Mouse (Mus musculus) olfactory bulb, adult 2 months (tissue): ENCODE measurements around the gene Fkbp6. TPM values are rescaled to one million over a fixed set of nuclear protein-coding genes. Genes with fewer than 3 reads are reported as not detected.

ENCODE experiments used
- H3K27ac ChIP-seq: fragments of 200-500 bp; 2 replicates; pipeline ENCODE4 v1.5.1; 2012; ENCODE audit warnings: low read depth, low read length; ENCODE audit not compliant: insufficient read depth
- H3K4me1 ChIP-seq: fragments of 200-500 bp; 2 replicates; pipeline ENCODE4 v1.6.1; 2012; ENCODE audit warnings: low read length; ENCODE audit not compliant: control insufficient read depth, insufficient read depth
- H3K4me3 ChIP-seq: fragments of 200-500 bp; 2 replicates; pipeline ENCODE4 v1.5.1; 2012; ENCODE audit warnings: mild to moderate bottlenecking, low read depth, low read length, moderate library complexity; ENCODE audit not compliant: insufficient read depth
- CTCF ChIP-seq: fragments of 200-500 bp; IDR thresholded peaks from 2 replicates; pipeline ENCODE4 v1.5.1; 2012; ENCODE audit warnings: low read depth, mild to moderate bottlenecking, low read length, moderate library complexity; ENCODE audit not compliant: insufficient read depth
- POLR2A ChIP-seq: fragments of 200-500 bp; IDR thresholded peaks from 2 replicates; pipeline ENCODE4 v1.6.1; 2012; ENCODE audit warnings: mild to moderate bottlenecking, low read depth, low read length, moderate library complexity; ENCODE audit not compliant: insufficient read depth
- WGBS: fragments of 180-500 bp; shearing (Covaris S2); methylation state at CpG from one replicate; pipeline ENCODE4 v1.1.7; 2018; 5-methylcytosine and 5-hydroxymethylcytosine counted together
- polyA plus RNA-seq: library from polyadenylated mRNA; stranded (reverse); fragments of >200 nt; gene quantifications from 2 replicates; pipeline ENCODE4 v1.2.4, GENCODE M21; 2012; ENCODE audit warnings: low replicate concordance; ENCODE audit not compliant: missing spikeins, insufficient read depth, insufficient read length

Gene Fkbp6
- polyA plus RNA-seq, 1 experiment: not detected

DNA sequence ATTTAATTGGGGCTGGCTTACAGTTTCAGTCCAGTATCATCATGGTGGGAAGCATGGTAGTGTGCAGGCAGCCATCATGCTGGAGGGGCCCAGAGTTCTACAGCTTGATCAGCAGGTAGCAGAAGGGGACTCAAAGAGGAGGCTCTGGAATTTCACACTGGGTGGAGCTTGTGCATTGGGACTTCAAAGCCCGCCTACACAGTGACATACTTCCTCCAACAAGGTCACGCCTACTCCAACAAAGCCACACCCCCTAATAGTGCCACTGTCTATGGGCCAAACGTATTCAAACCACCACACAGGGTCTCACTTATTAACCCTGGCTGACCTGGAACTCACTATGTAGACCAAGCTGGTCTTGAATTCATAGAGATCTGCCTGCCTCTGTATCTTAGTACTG is 93.7 kb downstream of the Fkbp6 start:
- Histone ChIP-seq H3K27ac (no peak overlapping the region), H3K4me3 (no peak overlapping the region), H3K4me1 (peaks cover 13% of the 10 kb centered on the region)
- no peak for TF ChIP-seq CTCF
- TF ChIP-seq POLR2A: no peak
- 96% methylated on average over 3 of the region's 3 CpGs for WGBS

DNA sequence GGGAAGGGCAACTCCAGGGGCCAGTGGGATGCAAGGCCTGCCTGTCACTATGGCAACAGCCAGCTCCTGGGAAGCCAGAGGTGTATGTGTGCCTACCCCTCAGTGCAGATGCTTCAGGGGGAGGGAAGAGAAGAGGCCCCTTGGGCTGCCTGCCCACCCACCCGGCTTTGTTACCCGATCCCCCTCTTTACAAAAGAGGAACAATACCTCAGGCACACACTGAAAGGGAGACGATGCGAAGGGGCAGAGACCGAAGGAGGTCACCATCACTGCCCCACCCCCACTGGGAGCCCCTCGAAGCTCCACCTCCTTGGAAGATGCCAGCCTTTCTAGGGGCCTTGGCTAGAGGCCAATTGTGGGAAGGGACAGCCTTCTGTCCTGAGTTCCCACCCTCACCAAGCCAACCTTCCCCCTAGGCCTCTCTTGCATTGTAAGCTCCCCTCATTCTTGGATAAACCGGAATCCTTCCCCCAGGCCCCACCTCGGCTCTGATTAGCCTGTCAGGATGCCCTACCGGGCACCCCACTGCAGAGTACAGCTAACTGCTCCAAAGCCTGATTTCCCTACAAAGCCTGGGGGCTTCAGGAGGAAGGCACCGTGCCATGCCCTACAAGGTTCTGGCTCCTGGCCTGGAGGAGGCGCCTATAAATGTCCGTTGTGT is 96.0 kb downstream of the Fkbp6 start:
- TF ChIP-seq POLR2A: no peak
- no peak for TF ChIP-seq CTCF
- WGBS: 29% methylated on average over 12 of the region's 12 CpGs
- Histone ChIP-seq H3K4me3 (no peak overlapping the region), H3K4me1 (peaks cover 27% of the 10 kb centered on the region), H3K27ac (no peak overlapping the region)

DNA sequence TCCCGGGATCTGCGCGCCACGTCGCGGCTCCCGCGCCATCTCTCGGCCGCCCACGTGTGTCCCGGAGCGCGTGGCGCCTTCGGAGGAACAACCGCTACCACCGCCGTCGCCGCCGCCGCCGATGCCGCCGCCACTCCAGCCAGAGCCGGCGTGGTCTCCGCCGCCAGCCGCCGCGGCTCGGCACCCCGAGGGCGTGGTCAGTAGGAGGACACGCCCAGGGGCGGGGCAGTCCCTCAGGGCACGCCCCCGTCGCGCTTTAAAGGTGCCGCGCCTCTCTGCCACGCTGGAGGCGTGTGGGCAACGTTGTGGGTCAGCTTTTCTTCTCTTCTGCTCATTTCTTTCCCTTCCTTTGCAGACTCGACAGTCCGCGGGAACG is 98.8 kb downstream of the Fkbp6 start, which contains the start of gene Fzd9:
Fzd9 (minus strand) TSS at position 152 of the 376 bp plus-strand sequence.
- TF ChIP-seq POLR2A: no peak; the same call in 1 of the 2 replicates
- TF ChIP-seq CTCF: no peak
- under 1% methylated on average over 51 of the region's 51 CpGs for WGBS
- H3K4me1 ChIP-seq: peaks cover 24% of the 10 kb centered on the region
- no peak within 1 kb of the TSS for H3K27ac ChIP-seq
- peak within 1 kb of the TSS; percentile 55 for H3K4me3 ChIP-seq

DNA sequence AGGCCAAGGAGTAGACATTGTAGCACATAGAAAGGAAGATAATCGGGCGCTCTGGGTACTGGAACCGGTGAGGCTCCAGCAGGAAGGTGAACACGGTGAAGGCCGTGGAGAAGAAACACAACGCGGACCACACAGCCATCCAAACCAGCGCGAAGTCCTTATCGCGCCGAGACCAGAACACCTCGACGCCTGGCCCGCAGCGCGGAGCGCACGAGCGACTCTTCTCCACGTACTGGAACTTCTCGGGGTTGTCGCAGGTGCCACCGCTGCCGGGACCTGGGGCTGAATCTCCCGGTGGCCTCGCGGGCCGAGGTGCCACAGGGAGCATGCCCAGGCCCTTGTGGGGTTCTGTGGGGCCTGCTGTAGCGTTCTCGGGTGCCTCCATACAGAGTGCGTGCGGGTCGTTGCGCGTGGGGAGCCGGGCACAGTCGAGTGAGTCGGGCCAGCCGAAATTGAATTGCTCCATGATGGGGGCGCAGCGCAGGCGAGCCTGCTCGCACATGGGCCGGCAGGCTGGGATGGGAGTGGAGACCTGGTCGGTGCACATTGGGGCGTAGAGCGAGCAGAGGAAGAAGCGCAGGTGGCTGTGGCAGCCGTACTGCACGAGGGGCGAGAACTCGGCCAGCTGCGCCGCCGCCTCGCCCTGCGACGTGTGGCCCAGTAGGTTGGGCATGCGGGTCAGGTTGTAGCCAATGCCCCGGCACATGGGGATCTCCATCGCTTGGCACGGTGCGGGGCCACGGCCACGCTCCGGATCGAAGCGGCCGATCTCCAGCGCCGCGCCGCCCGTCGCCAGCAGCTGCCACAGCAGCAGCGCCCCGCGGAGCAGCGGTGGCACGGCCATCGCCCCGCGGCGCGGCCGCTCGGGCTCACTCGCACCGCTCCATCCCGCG is 99.4 kb downstream of the Fkbp6 start:
- Histone ChIP-seq H3K27ac (no peak overlapping the region), H3K4me1 (peaks cover 24% of the 10 kb centered on the region), H3K4me3 (peak overlapping the region; percentile 55)
- TF ChIP-seq CTCF (no peak), POLR2A (no peak)
- WGBS: 6% methylated on average over 92 of the region's 92 CpGs

DNA sequence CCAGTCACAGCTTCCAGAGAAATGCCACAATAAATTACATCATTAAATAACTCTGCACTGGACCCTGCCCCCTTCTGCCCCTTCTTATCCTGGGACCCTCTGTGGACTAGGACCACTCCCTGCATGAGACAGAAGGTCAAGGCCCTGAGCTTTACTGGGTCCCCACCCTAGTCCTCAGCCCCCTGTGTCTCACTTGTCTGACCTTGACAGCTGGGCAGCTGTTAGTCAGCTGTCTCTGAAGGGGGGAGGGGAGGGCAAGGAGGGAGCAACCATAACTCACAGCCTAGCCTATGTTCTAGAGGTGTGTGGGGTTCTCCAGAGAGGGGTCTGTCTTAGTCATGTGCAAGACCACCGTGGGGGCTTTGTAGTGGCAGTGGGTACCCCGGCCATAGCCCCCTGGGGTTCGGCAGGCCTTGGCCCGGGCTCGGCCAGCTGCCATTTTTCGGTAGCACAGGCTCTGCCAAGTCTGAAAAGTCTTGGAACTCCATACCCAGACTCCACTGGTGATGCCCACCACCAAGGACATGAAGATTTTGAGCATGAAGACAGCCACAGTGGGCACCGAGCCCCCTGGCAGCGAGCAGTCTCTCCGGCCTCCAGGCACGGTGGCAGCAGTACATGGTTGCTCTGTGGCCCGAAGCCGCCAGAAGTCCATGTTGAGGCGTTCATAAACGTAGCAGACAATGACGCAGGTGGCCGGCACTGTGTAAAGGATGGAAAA is 100.7 kb downstream of the Fkbp6 start:
- no peak for TF ChIP-seq POLR2A
- no peak for TF ChIP-seq CTCF
- Histone ChIP-seq H3K4me3 (no peak overlapping the region), H3K4me1 (peaks cover 23% of the 10 kb centered on the region), H3K27ac (no peak overlapping the region)
- WGBS: 75% methylated on average over 16 of the region's 16 CpGs

DNA sequence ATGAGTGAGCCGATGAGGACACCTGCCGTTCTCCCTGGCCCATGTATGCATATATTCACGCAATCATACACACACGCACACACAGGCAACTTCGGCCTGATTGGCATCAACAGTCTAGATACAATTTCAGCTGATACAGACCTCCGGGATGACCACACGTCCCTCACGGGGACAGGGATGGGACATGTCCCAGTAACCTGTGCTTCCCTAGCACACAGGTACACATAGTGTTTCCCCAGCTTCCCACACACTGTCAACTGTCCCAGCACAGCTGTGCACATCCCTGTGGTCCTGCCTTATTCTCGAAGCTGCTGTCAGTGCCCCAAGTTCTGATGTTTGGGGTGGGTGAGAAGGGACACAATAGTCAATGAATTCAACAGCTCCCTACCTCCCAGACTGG is 102.5 kb downstream of the Fkbp6 start:
- H3K4me3 ChIP-seq: no peak overlapping the region
- 71% methylated on average over 9 of the region's 9 CpGs for WGBS

DNA sequence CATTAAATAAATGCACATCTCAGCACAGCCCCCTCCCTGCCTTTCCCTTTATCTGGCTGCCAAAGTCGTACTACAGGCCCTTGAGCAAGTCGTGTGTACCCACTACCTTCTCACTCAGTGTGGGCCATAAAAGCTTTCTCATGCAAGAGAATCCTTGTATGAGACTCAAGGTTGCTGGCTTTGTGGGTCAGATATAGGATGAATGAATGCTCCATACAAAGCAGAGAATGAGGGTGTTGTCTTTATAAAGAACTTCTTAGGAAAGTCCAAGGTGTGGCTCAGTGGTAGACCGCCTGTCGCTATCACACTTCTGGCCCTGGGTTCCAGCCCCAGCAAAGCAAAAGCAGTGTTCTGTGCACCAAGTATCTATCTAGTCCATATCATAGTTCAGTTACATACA is 103.3 kb downstream of the Fkbp6 start:
- no peak overlapping the region for H3K27ac ChIP-seq
- no peak for TF ChIP-seq CTCF
- TF ChIP-seq POLR2A: no peak
- H3K4me1 ChIP-seq: peaks cover 17% of the 10 kb centered on the region
- WGBS: 55% methylated on average over 4 of the region's 4 CpGs
- no peak overlapping the region for H3K4me3 ChIP-seq

More for the DNA sequence above, 102.5 kb downstream of the Fkbp6 start:
- TF ChIP-seq POLR2A (no peak), CTCF (no peak)
- Histone ChIP-seq H3K4me1 (peaks cover 17% of the 10 kb centered on the region), H3K27ac (no peak overlapping the region)

DNA sequence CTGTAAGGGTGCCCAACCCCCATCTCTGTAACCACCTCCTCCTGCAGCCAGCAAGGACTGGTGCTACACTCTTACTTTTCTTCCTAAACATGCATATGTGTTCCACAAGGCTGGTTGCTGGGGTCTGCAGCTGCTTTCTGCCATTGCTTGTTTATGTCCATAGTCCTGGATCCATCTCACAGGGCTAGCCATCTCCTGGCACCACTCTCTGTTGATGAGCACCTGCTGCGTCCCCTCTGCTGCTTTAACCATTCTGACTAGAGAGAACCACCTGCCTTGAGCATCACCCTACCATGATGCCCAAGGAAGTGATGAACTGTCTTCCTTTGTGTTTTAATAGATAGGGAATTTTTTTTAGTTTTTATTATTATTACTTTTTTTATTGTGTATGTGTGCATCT is 106.7 kb downstream of the Fkbp6 start:
- no peak overlapping the region for H3K4me3 ChIP-seq
- no peak for TF ChIP-seq CTCF
- TF ChIP-seq POLR2A: no peak
- no peak overlapping the region for H3K27ac ChIP-seq
- no peaks in the 10 kb centered on the region; the same call in 1 of the 2 replicates for H3K4me1 ChIP-seq
- 97% methylated on average over 1 of the region's 1 CpGs for WGBS
